Mouse (Mus musculus) kidney, postnatal 4 days (tissue): Measurements from ENCODE around the gene Rreb1.

Experiments used
- DNase-seq, 2 experiments: peaks; one replicate each; pipeline ENCODE4 v3.0.0; 2021; ENCODE audit warnings: mixed read lengths in 2 of 2

Rreb1 gene

GRCm38 (mm10) chr13:37986166-37986565 lies 208.0 kb downstream of the Rreb1 start:
- no peak for DNase-seq

- DNase-seq = no peak
Observed at GRCm38 (mm10) chr13:37989701-37990100, 211.5 kb downstream of the Rreb1 start.

- DNase-seq = no peak
Observed at GRCm38 (mm10) chr13:37992638-37993371, 214.6 kb downstream of the Rreb1 start.

- DNase-seq = no peak
Observed at GRCm38 (mm10) chr13:37993376-37993703, 215.1 kb downstream of the Rreb1 start.

GRCm38 (mm10) chr13:37993704-37994404 lies 215.7 kb downstream of the Rreb1 start, which contains the start of gene Ssr1:
Gene Ssr1, minus strand, starts transcription at chr13:37994217.
- DNase-seq = peak; percentile 98 to 99

- DNase-seq = no peak
Observed at GRCm38 (mm10) chr13:37994405-37994749, 216.2 kb downstream of the Rreb1 start.

- DNase-seq = no peak
Observed at GRCm38 (mm10) chr13:37999713-38000112, 221.5 kb downstream of the Rreb1 start.
